ENCODE assay signal across 32 mouse cellular contexts in the genomic region with DNA sequence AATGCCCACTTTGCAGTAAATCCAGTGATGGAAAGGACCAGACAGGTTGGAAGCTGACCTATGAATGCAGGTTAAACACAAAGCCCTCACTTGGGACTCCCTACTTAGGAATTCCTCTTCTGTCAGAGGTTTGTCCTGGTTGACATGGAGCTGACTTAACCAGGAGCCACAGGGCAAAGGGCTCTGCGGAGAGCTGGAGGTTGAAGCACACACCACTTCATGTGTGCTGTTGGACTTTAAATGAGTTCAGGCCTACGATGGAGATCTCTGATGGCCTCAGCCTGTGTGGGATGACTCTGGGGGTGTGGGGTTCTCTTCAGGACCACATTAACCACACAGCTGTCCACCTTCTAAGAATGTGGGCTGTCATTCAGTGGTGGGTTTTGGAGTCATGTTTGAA. TPM values are rescaled to one million over a fixed set of nuclear protein-coding genes. Genes with fewer than 3 reads are reported as not detected.
DNase-seq lines count a peak whose midpoint lies in the region; ATAC-seq and TF ChIP-seq lines count a peak whose summit lies in the region.
"Had no signal": no experiment of that assay in that cellular context is flagged by ENCODE, and none has a peak within 500 bp of the region (broad histone marks: within the 10 kb centered on the region; RNA-seq: fewer than 3 reads in every experiment).

No protein-coding gene starts in this region.

- no peaks in the 10 kb centered on the region for H3K79me2 ChIP-seq in liver, adult 2 months (ENCODE audit: control insufficient read depth, insufficient read depth, low read length)

- peaks cover 27% of the 10 kb centered on the region for H3K27me3 ChIP-seq in kidney, embryonic 15.5 days
- H3K27me3 ChIP-seq in liver, adult 2 months (ENCODE audit: control insufficient read depth, insufficient read depth, low read length): no peaks in the 10 kb centered on the region
- H3K27me3 ChIP-seq in liver, embryonic 12.5 days (replicated peaks): peaks cover 50% of the 10 kb centered on the region
- H3K27me3 ChIP-seq in liver, postnatal 0 days (ENCODE audit: insufficient read depth, low read length): no peaks in the 10 kb centered on the region

- no peaks in the 10 kb centered on the region for H3K36me3 ChIP-seq in kidney, embryonic 15.5 days
- peaks cover 4% of the 10 kb centered on the region for H3K36me3 ChIP-seq in liver, adult 2 months (ENCODE audit: control insufficient read depth, insufficient read depth, low read length)
- H3K36me3 ChIP-seq in liver, embryonic 12.5 days: no peaks in the 10 kb centered on the region
- no peaks in the 10 kb centered on the region; the same call in 1 of the 2 replicates for H3K36me3 ChIP-seq in liver, postnatal 0 days (replicated peaks; ENCODE audit: insufficient read depth, low read length)
- H3K36me3 ChIP-seq: embryonic facial prominence, embryonic 10.5 days; embryonic facial prominence, embryonic 13.5 days; forebrain, embryonic 12.5 days; forebrain, embryonic 15.5 days; heart, embryonic 10.5 days; heart, embryonic 13.5 days had no signal

- 0 out of 2 replicates have a peak overlapping the region, but pooled peaks have one; percentile 32 for H3K27ac ChIP-seq in kidney, embryonic 15.5 days
- peak overlapping the region; percentile 83 for H3K27ac ChIP-seq in liver, adult 2 months (replicated peaks; ENCODE audit: insufficient read depth, low read depth, low read length)
- H3K27ac ChIP-seq in liver, embryonic 12.5 days: no peak overlapping the region
- peak overlapping the region; percentile 82 for H3K27ac ChIP-seq in liver, postnatal 0 days (ENCODE audit: low read depth)
- H3K27ac ChIP-seq: embryonic facial prominence, embryonic 10.5 days; embryonic facial prominence, embryonic 13.5 days; forebrain, embryonic 12.5 days; forebrain, embryonic 15.5 days; heart, embryonic 10.5 days; heart, embryonic 13.5 days; hindbrain, embryonic 14.5 days had no signal

- TF ChIP-seq EP300 in liver, postnatal 0 days (IDR thresholded peaks at IDR 0.05; ENCODE audit: low read depth): no peak

- TF ChIP-seq POLR2A in liver, adult 2 months (IDR thresholded peaks at IDR 0.05; ENCODE audit: extremely low read depth, insufficient read depth, low read length): no peak

- no peak for TF ChIP-seq CTCF in liver, adult 2 months (IDR thresholded peaks at IDR 0.05; ENCODE audit: low read depth, low read length)
- TF ChIP-seq CTCF in liver, postnatal 0 days (IDR thresholded peaks at IDR 0.05; ENCODE audit: low read depth): no peak

- ATAC-seq in kidney, embryonic 15.5 days (replicated peaks; ENCODE audit: low FRiP score): no peak
- ATAC-seq in liver, embryonic 12.5 days: no peak
- no peak for ATAC-seq in liver, postnatal 0 days
- ATAC-seq: CD4-positive, CD25-positive, alpha-beta regulatory T cell, adult 4 months; forebrain, embryonic 15.5 days had no signal

- no peak overlapping the region for H3K9ac ChIP-seq in kidney, embryonic 15.5 days
- H3K9ac ChIP-seq in liver, adult 2 months (ENCODE audit: low read depth, low read length): peak overlapping the region; percentile 39
- H3K9ac ChIP-seq in liver, embryonic 12.5 days: no peak overlapping the region
- peak overlapping the region; percentile 51; the same call in 1 of the 2 replicates for H3K9ac ChIP-seq in liver, postnatal 0 days (replicated peaks)
- H3K9ac ChIP-seq: embryonic facial prominence, embryonic 13.5 days; forebrain, embryonic 12.5 days; forebrain, embryonic 15.5 days; heart, embryonic 13.5 days; hindbrain, embryonic 14.5 days had no signal

- WGBS in kidney, embryonic 15.5 days: 61% methylated on average over 2 of the region's 2 CpGs
- 23% methylated on average over 2 of the region's 2 CpGs for WGBS in liver, adult 2 months
- WGBS in liver, embryonic 12.5 days (ENCODE audit: insufficient replicate concordance): 63% methylated on average over 2 of the region's 2 CpGs
- 63% methylated on average over 2 of the region's 2 CpGs for WGBS in liver, postnatal 0 days (ENCODE audit: insufficient replicate concordance)

- no peak for DNase-seq in kidney, postnatal 25 days
- DNase-seq in liver, adult 2 months (ENCODE audit: extremely low read depth, low read depth, low spot score): peak; percentile 82
- peak; percentile 14 for DNase-seq in induced T-regulatory cell, adult 2 months (ENCODE audit: low read depth)
- DNase-seq in liver, postnatal 0 days: no peak
- DNase-seq in left cerebral cortex, adult 18-20 months (ENCODE audit: low spot score in 2 of 2): no peak
- DNase-seq: adrenal gland, adult 2 months; adrenal gland, postnatal 14 days; cerebellum, adult 11 months; cerebellum, adult 8-10 months; cerebellum, postnatal 10 days; cerebellum, postnatal 36 days; embryo, embryonic 11 days; gastrocnemius, postnatal 25 days; heart, adult 18-20 months; heart, postnatal 14 days; heart, postnatal 4 days had no signal

- peaks cover 23% of the 10 kb centered on the region for H3K4me1 ChIP-seq in kidney, embryonic 15.5 days
- H3K4me1 ChIP-seq in liver, adult 2 months (ENCODE audit: control insufficient read depth, insufficient read depth, low read length): peaks cover 20% of the 10 kb centered on the region
- peaks cover 25% of the 10 kb centered on the region for H3K4me1 ChIP-seq in liver, embryonic 12.5 days
- H3K4me1 ChIP-seq in liver, postnatal 0 days (ENCODE audit: insufficient read depth): peaks cover 9% of the 10 kb centered on the region

- no peak overlapping the region for H3K4me2 ChIP-seq in kidney, embryonic 15.5 days
- no peak overlapping the region for H3K4me2 ChIP-seq in liver, embryonic 12.5 days
- peak overlapping the region; percentile 27 for H3K4me2 ChIP-seq in liver, postnatal 0 days (ENCODE audit: low read depth, low read length)
- H3K4me2 ChIP-seq: embryonic facial prominence, embryonic 13.5 days; forebrain, embryonic 12.5 days; forebrain, embryonic 15.5 days; heart, embryonic 13.5 days; hindbrain, embryonic 14.5 days had no signal

- H3K9me3 ChIP-seq in kidney, embryonic 15.5 days (replicated peaks): no peaks in the 10 kb centered on the region
- no peaks in the 10 kb centered on the region for H3K9me3 ChIP-seq in liver, embryonic 12.5 days (replicated peaks)
- no peaks in the 10 kb centered on the region for H3K9me3 ChIP-seq in liver, postnatal 0 days (ENCODE audit: low read length)
- H3K9me3 ChIP-seq: embryonic facial prominence, embryonic 10.5 days; embryonic facial prominence, embryonic 13.5 days; forebrain, embryonic 12.5 days; forebrain, embryonic 15.5 days; heart, embryonic 10.5 days; heart, embryonic 13.5 days had no signal

- H3K4me3 ChIP-seq in kidney, embryonic 15.5 days (replicated peaks): no peak overlapping the region
- H3K4me3 ChIP-seq in liver, adult 2 months (ENCODE audit: insufficient read depth, low read depth, low read length): peak overlapping the region; percentile 26; the same call in 1 of the 2 replicates
- H3K4me3 ChIP-seq in liver, embryonic 12.5 days: no peak overlapping the region
- no peak overlapping the region for H3K4me3 ChIP-seq in liver, postnatal 0 days (ENCODE audit: low read depth, low read length)
- H3K4me3 ChIP-seq: embryonic facial prominence, embryonic 10.5 days; embryonic facial prominence, embryonic 13.5 days; erythroblast, embryonic 14.5 days; forebrain, embryonic 12.5 days; forebrain, embryonic 15.5 days; heart, embryonic 10.5 days; heart, embryonic 13.5 days had no signal

RNA-seq across cellular contexts. Expression of gene Amdhd1, which starts 1.5 kb away (rescaled TPM):
- 0.62 and 1.1 TPM in 2 replicates for polyA plus RNA-seq in kidney, embryonic 15.5 days (2015; fragmentation: Nextera tagmentation; extraction: Ambion mirVana)
- 185 and 255 TPM in 2 replicates for total RNA-seq in liver, adult 2 months (2014; rRNA removed)
- 204 and 233 TPM in 2 replicates for polyA plus RNA-seq in liver, adult 2 months (2012; rRNA removed)
- 6.3 and 6.9 TPM in 2 replicates for polyA plus RNA-seq in liver, embryonic 12.5 days (2016; fragmentation: Nextera tagmentation; extraction: Ambion mirVana)
- 80.3 and 91.6 TPM in 2 replicates for polyA plus RNA-seq in liver, postnatal 0 days (2015; fragmentation: Nextera tagmentation; extraction: Ambion mirVana)
- total RNA-seq in left cerebral cortex, adult 18-20 months (2021): under 1 TPM; 0.40 to 0.67 TPM
- total RNA-seq: gastrocnemius, adult 8-10 months; gastrocnemius, postnatal 25 days; heart, adult 18-20 months; heart, postnatal 14 days; MEL had no signal
- polyA plus RNA-seq: forebrain, embryonic 15.5 days; hindbrain, embryonic 11.5 days had no signal

RNA-seq across cellular contexts. Expression of gene Ccdc38, which starts 2.1 kb away (rescaled TPM):
- 0.31 and 0.42 TPM in 2 replicates for polyA plus RNA-seq in kidney, embryonic 15.5 days (2015; fragmentation: Nextera tagmentation; extraction: Ambion mirVana)
- 0.07 and 0.28 TPM in 2 replicates for total RNA-seq in liver, adult 2 months (2014; rRNA removed)
- polyA plus RNA-seq in liver, adult 2 months (2012; rRNA removed): 0.06 and 0.40 TPM in 2 replicates
- polyA plus RNA-seq in liver, embryonic 12.5 days (2016; fragmentation: Nextera tagmentation; extraction: Ambion mirVana): 0.14 and 0.29 TPM in 2 replicates
- polyA plus RNA-seq in liver, postnatal 0 days (2015; fragmentation: Nextera tagmentation; extraction: Ambion mirVana): 0.32 and 0.36 TPM in 2 replicates
- total RNA-seq in left cerebral cortex, adult 18-20 months (2021): not detected
- total RNA-seq: adrenal gland, adult 2 months; adrenal gland, postnatal 14 days; adrenal gland, postnatal 4 days; gastrocnemius, adult 8-10 months; gastrocnemius, postnatal 25 days; heart, adult 18-20 months; heart, postnatal 14 days; heart, postnatal 4 days; MEL had no signal
- polyA plus RNA-seq: adrenal gland, adult 2 months; cortical plate, adult 2 months; erythroblast, embryonic 14.5 days had no signal

RNA-seq across cellular contexts. Expression of gene Hal, which starts 49.7 kb away (rescaled TPM):
- polyA plus RNA-seq in kidney, embryonic 15.5 days (2015; fragmentation: Nextera tagmentation; extraction: Ambion mirVana): 0.14 and 0.21 TPM in 2 replicates
- total RNA-seq in liver, adult 2 months (2014; rRNA removed): 293 and 381 TPM in 2 replicates
- 284 and 348 TPM in 2 replicates for polyA plus RNA-seq in liver, adult 2 months (2012; rRNA removed)
- 1.6 and 1.8 TPM in 2 replicates for polyA plus RNA-seq in liver, embryonic 12.5 days (2016; fragmentation: Nextera tagmentation; extraction: Ambion mirVana)
- 30.0 and 44.0 TPM in 2 replicates for polyA plus RNA-seq in liver, postnatal 0 days (2015; fragmentation: Nextera tagmentation; extraction: Ambion mirVana)
- total RNA-seq in left cerebral cortex, adult 18-20 months (2021): not detected
- polyA plus RNA-seq: cortical plate, adult 2 months; erythroblast, embryonic 14.5 days; forebrain, embryonic 15.5 days; hindbrain, embryonic 14.5 days had no signal

RNA-seq across cellular contexts. Expression of gene Snrpf, which starts 51.2 kb away (rescaled TPM):
- 139 TPM in 2 replicates for polyA plus RNA-seq in kidney, embryonic 15.5 days (2015; fragmentation: Nextera tagmentation; extraction: Ambion mirVana)
- total RNA-seq in liver, adult 2 months (2014; rRNA removed): 13.5 and 14.5 TPM in 2 replicates
- 13.7 and 15.1 TPM in 2 replicates for polyA plus RNA-seq in liver, adult 2 months (2012; rRNA removed)
- polyA plus RNA-seq in liver, embryonic 12.5 days (2016; fragmentation: Nextera tagmentation; extraction: Ambion mirVana): 121 and 128 TPM in 2 replicates
- 45.4 and 53.0 TPM in 2 replicates for polyA plus RNA-seq in liver, postnatal 0 days (2015; fragmentation: Nextera tagmentation; extraction: Ambion mirVana)
- 10 to 100 TPM in 1 of 2 experiments, 1 to 10 TPM in 1; 7.7 to 13.1 TPM for total RNA-seq in left cerebral cortex, adult 18-20 months (2021)

Comparison
In these comparisons a context has a peak if more than half of its experiments do, and no peak if none do; other contexts are left out.
1. H3K9ac ChIP-seq: peak in liver, adult 2 months (single experiment) and liver, postnatal 0 days (single experiment); none in kidney, embryonic 15.5 days (single experiment) and liver, embryonic 12.5 days (single experiment).
2. DNase-seq: peak in liver, adult 2 months (single experiment) and induced T-regulatory cell, adult 2 months (single experiment); none in kidney, postnatal 25 days (0 of 2), liver, postnatal 0 days (single experiment) and left cerebral cortex, adult 18-20 months (0 of 2).
3. RNA of gene Amdhd1, which starts 1.5 kb away (polyA plus RNA-seq): 204 to 233 TPM in liver, adult 2 months and 80.3 to 91.6 TPM in liver, postnatal 0 days; 6.3 to 6.9 TPM in liver, embryonic 12.5 days and 0.62 to 1.1 TPM in kidney, embryonic 15.5 days; every median in the first group is over 10 times any median in the second.